Mouse (Mus musculus) erythroblast, embryonic 14.5 days (primary cell): ENCODE results near the gene Iqschfp. TPM values are rescaled to one million over a fixed set of nuclear protein-coding genes. Genes with fewer than 3 reads are reported as not detected.

Experiments used
- H3K27me3 ChIP-seq: 2 replicates; pipeline ENCODE4 v1.6.1; 2012; ENCODE audit warnings: inconsistent platforms; ENCODE audit not compliant: control insufficient read depth
- H3K36me3 ChIP-seq: 2 replicates; pipeline ENCODE4 v1.6.1; 2012; ENCODE audit warnings: mild to moderate bottlenecking, inconsistent platforms; ENCODE audit not compliant: control insufficient read depth
- H3K4me1 ChIP-seq: 2 replicates; pipeline ENCODE4 v1.6.1; 2012; ENCODE audit warnings: inconsistent platforms; ENCODE audit not compliant: control insufficient read depth
- H3K4me3 ChIP-seq: replicated peaks from 2 replicates; pipeline ENCODE3; 2012; ENCODE audit warnings: moderate library complexity, mild to moderate bottlenecking, inconsistent platforms
- H3K9me3 ChIP-seq: 2 replicates; pipeline ENCODE4 v1.6.1; 2012; ENCODE audit warnings: low read length, inconsistent platforms, mixed read lengths; ENCODE audit not compliant: control insufficient read depth
- GATA1 ChIP-seq: IDR thresholded peaks from 2 replicates; pipeline ENCODE4 v1.6.1; 2012; ENCODE audit warnings: low read length, inconsistent platforms, mixed read lengths
- TAL1 ChIP-seq: IDR thresholded peaks from 3 replicates; pipeline ENCODE4 v1.6.1; 2012; ENCODE audit warnings: low read length, inconsistent platforms, mixed read lengths
- polyA plus RNA-seq: library from polyadenylated mRNA; stranded (reverse); fragments of >175 nt; gene quantifications from 2 replicates; pipeline ENCODE4 v1.2.3, GENCODE M21; 2012

Iqschfp gene
- polyA plus RNA-seq, 1 experiment: not detected

DNA sequence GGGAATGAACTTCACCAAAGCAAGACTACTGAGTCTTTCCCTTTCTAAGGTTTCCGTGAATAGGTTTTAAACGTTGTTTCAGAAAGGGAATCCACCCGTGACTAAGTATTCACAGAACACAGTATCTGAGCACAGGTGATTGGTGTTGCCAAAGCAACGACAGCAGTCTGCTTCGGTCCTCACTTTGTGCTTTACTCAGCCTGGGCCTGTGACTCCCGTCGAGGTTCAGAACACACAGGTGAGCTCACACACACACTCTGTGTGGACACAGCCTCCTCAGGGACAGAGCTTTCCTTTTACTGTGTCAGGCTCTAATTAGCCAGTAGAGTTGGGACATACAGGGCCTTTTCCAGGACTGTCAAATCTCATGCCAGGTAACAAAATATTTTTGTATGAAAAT is 542.4 kb downstream of the Iqschfp start:
- TF ChIP-seq TAL1: no peak
- TF ChIP-seq GATA1: no peak
- no peak overlapping the region for H3K4me3 ChIP-seq
- no peaks in the 10 kb centered on the region for H3K27me3 ChIP-seq
- H3K9me3 ChIP-seq: no peaks in the 10 kb centered on the region
- H3K4me1 ChIP-seq: no peaks in the 10 kb centered on the region
- no peaks in the 10 kb centered on the region for H3K36me3 ChIP-seq

DNA sequence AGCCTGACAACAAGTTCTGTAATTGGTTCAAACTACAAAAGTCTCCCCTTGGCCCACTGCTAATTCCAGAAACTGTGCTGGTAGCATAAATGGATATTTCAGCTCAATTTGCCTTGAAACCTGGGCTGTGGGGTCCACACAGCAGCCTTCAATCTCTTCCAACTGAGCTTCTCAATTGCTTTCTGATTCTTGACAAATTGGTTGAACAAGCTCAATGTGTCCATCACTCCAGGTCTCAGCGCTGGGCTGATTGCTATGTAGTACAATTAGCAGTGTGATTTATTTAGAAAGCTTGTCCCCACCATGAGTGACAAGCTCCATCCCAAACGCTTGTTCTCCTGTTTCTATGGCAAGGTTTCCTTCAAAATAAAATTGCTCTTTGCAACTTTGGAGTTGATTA is 542.9 kb downstream of the Iqschfp start:
- no peak overlapping the region for H3K4me3 ChIP-seq
- no peaks in the 10 kb centered on the region for H3K36me3 ChIP-seq
- TF ChIP-seq TAL1 (no peak), GATA1 (no peak)
- no peaks in the 10 kb centered on the region for H3K4me1 ChIP-seq
- H3K9me3 ChIP-seq: no peaks in the 10 kb centered on the region
- no peaks in the 10 kb centered on the region for H3K27me3 ChIP-seq

DNA sequence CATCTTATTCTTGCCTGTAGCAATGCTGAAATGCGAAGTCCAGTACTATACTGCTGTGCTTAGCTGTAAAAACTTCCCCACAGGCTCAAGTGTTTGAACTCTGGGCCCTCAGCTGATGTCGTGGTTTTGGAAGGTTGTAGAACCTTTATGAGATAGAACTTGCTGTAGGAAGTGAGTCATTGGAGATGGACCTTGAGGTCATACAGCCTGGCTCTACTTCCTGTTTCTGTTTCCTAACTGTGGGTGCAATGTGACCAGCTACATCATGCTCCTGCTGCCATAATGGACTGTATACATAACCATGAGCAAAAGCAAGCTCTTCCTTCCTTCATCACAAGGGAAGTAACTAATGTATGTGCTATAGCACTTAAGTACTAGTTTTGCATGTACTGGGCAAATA is 556.4 kb downstream of the Iqschfp start:
- Histone ChIP-seq H3K4me3 (no peak overlapping the region), H3K36me3 (no peaks in the 10 kb centered on the region), H3K4me1 (no peaks in the 10 kb centered on the region), H3K27me3 (no peaks in the 10 kb centered on the region), H3K9me3 (no peaks in the 10 kb centered on the region)
- TF ChIP-seq TAL1: no peak
- no peak for TF ChIP-seq GATA1

DNA sequence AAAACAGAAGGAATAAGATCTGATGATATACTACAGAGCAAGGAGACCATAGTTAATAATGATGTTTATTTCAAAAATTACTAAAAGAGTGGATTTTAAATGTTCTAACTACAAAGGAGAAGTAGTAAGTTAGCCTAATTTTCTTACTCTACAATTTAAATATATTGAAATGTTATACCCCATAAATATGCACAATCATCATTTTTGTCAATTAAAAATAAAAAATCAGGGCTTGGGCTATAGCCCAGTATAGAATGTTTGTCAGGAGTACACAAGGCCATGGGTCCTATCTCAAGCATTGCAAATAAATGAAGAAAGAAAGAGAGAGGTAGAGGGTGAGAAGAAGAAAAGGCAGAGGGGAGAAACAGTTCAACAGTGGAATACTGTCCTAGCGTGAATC is 559.6 kb downstream of the Iqschfp start:
- H3K36me3 ChIP-seq: no peaks in the 10 kb centered on the region
- H3K9me3 ChIP-seq: no peaks in the 10 kb centered on the region
- no peak overlapping the region for H3K4me3 ChIP-seq
- no peaks in the 10 kb centered on the region for H3K27me3 ChIP-seq
- no peaks in the 10 kb centered on the region for H3K4me1 ChIP-seq
- TF ChIP-seq TAL1 (no peak), GATA1 (no peak)

DNA sequence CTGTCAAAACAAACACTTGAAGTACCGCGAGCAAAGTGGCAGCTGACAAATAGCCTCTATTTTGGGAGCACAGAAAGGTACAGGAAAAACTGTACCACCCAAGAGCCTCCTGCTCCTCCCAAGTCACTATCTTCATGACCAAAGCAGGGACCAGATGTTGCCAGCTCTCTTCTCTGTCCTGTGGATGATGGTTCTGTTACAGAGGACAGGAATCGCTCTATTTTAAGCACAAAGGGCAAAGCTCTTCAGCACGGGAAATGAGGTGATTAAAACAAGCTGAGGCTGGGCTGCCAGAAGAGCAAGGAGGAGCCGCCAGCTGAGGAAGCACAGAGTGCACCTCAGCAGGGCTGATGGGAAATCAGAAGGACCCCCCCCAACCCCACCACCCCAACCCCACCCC is 561.2 kb downstream of the Iqschfp start:
- Histone ChIP-seq H3K4me3 (no peak overlapping the region), H3K27me3 (no peaks in the 10 kb centered on the region), H3K4me1 (no peaks in the 10 kb centered on the region), H3K9me3 (no peaks in the 10 kb centered on the region), H3K36me3 (no peaks in the 10 kb centered on the region)
- TF ChIP-seq GATA1 (no peak), TAL1 (no peak)

DNA sequence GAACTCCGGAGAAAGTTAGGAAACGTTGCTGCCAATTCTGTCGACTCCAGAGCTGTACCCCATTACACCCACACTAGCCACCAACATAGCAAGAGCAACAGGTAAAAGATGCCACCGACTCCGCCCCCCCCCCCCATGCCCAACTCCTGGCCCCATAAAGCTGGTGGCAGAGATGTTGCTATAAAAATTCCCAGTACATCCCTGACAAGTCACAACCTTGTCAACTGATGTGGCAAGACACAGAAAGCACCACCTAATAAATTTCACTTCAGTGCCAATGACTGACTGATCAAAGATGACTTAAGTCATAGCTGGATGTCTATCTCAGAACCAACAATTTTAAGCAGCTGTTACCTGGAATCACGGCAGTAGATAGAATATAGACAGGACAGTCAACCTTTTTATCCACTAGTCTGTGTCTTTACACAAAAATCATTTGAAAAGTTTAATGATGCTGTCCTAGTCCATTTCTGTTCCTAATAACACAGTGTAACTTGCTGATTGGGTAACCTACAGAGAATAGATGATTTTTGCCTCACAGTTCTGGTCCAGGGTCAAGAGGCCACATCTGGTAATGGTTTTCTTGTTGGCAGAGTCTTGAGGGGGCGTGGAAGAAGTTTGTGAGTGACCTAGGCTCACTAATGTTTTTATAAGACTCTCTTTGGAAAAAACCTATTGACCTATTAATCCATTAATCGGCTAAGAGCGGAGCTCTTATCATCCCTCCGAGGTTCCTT is 561.9 kb downstream of the Iqschfp start:
- H3K9me3 ChIP-seq: no peaks in the 10 kb centered on the region
- no peaks in the 10 kb centered on the region for H3K27me3 ChIP-seq
- H3K4me3 ChIP-seq: no peak overlapping the region
- H3K4me1 ChIP-seq: no peaks in the 10 kb centered on the region
- no peaks in the 10 kb centered on the region for H3K36me3 ChIP-seq
- no peak for TF ChIP-seq TAL1
- no peak for TF ChIP-seq GATA1

DNA sequence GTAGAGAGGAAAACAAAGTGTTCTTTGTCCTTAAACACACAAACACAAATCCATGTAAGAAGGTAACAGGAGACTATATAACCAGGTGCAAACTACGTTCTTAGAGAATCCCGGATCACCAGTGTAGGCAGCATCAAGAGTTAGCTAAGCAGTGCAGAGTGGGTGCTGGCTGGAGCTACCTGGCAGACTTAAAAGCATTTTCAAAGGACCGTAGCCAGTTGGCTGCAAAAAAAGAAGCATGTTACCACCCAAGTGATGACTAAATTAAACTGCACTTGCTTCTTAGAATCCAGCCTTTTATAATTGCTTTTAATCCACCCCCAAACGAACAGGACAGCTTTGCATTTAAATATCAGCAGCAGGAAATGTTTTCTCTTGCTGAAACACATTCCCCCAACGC is 574.6 kb downstream of the Iqschfp start:
- TF ChIP-seq GATA1 (no peak), TAL1 (no peak)
- no peak overlapping the region for H3K4me3 ChIP-seq
- H3K9me3 ChIP-seq: no peaks in the 10 kb centered on the region

DNA sequence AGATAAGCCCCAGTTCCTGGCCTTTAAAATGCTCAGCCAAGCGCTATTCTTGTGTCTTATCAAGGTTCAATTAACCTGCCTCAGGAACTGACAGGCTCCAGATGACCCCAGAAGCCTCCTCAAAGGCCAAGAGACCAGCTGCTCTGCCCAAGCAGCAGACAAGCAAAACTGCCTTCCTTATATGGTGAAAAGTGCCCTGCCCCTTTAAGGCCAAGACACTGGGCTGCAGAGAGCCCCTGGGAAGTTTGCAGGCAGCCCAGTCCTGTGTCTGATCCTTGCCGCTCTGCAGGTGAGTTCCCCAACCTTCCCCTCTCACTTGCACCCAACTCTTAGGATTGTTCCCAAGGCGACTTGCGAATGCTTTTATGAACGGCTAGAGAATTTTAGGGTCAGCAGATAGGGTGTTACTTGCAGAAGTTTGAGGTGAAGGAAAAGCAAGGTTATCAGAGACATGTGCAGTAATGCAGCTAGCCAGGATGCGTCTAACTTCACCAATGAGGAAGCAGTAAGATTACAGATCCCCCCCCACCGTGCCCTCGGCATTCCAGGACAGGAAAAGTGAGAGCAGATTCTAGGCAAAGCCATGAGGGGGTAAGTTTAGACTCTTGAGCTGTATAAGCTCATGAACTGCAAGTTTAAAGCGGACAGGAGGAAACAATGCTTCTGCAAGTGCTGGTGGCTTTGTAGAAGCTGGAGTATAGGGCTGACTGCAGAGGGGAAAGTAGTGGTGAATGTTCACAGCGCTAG is 576.1 kb downstream of the Iqschfp start:
- TF ChIP-seq GATA1 (no peak), TAL1 (no peak)
- Histone ChIP-seq H3K4me3 (no peak overlapping the region), H3K27me3 (no peaks in the 10 kb centered on the region; the same call in 1 of the 2 replicates), H3K36me3 (no peaks in the 10 kb centered on the region), H3K9me3 (no peaks in the 10 kb centered on the region), H3K4me1 (no peaks in the 10 kb centered on the region)

More for the DNA sequence above, 574.6 kb downstream of the Iqschfp start:
- H3K4me1 ChIP-seq: no peaks in the 10 kb centered on the region
- no peaks in the 10 kb centered on the region; the same call in 1 of the 2 replicates for H3K27me3 ChIP-seq
- no peaks in the 10 kb centered on the region for H3K36me3 ChIP-seq

DNA sequence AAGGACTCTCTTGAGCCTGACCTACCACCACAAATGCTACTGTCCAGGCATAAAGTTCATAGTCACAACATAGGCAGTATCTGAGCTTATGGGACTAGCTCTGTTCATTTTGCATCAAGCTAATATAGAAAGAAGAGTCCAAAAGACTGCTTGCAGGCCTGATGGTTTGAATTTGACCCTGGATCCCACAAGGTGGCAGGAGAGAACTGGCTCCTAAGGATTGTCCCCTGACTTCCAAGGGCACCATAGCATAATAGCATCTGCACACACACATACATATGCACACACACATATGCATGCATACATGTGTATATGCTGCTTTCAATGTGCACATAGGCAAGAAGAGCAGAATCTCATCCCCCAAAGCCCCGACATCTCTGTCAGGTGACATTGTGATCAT is 577.6 kb downstream of the Iqschfp start:
- Histone ChIP-seq H3K9me3 (no peaks in the 10 kb centered on the region), H3K27me3 (no peaks in the 10 kb centered on the region; the same call in 1 of the 2 replicates), H3K4me1 (no peaks in the 10 kb centered on the region), H3K4me3 (no peak overlapping the region), H3K36me3 (no peaks in the 10 kb centered on the region)
- TF ChIP-seq TAL1: no peak
- no peak for TF ChIP-seq GATA1
